Mouse (Mus musculus) macrophage (primary cell): ENCODE results near the gene Cd300ld3. TPM values are rescaled to one million over a fixed set of nuclear protein-coding genes. Genes with fewer than 3 reads are reported as not detected.

Source experiments
- H3K27ac ChIP-seq: fragments of 350-480 bp; formaldehyde crosslinking; 2 replicates; pipeline ENCODE4 v1.9.0; 2021
- H3K36me3 ChIP-seq: fragments of 350-480 bp; formaldehyde crosslinking; 2 replicates; pipeline ENCODE4 v1.9.0; 2021; ENCODE audit errors: inconsistent target
- H3K4me3 ChIP-seq: fragments of 350-480 bp; formaldehyde crosslinking; 2 replicates; pipeline ENCODE4 v1.9.0; 2021; ENCODE audit errors: inconsistent target
- H3K79me2 ChIP-seq: fragments of 350-480 bp; formaldehyde crosslinking; 2 replicates; pipeline ENCODE4 v1.9.0; 2021; ENCODE audit errors: inconsistent target
- WGBS: methylation state at CpG from one replicate; pipeline ENCODE4 v1.1.7; 2026; ENCODE audit warnings: inconsistent platforms; ENCODE audit not compliant: missing documents; 5-methylcytosine and 5-hydroxymethylcytosine counted together
- polyA plus RNA-seq: library from polyadenylated mRNA; stranded (reverse); fragments of 250-400 nt; gene quantifications from 3 replicates; pipeline ENCODE4 v1.2.4, GENCODE M21; 2018; ENCODE audit warnings: inconsistent platforms
- total RNA-seq, 78 experiments: library from RNA; depleted of rRNA; stranded (reverse); fragments of 250-400 nt; gene quantifications; 1 replicate in 9 of 78; 2 replicates in 24 of 78; 3 replicates in 43 of 78; 4 replicates in 2 of 78; pipeline ENCODE4 v1.2.4; 2018; ENCODE audit warnings: inconsistent platforms in 56 of 78

The Cd300ld3 gene
- 100 to 1,000 TPM in 5 of 26 experiments, 10 to 100 TPM in 21; 11.0 to 163 (median 62.6) TPM for total RNA-seq (2018; cell fraction: chromatin; rRNA removed)
- total RNA-seq (2018; cell fraction: cytosol; rRNA removed) = 100 to 1,000 TPM; 372 to 721 (median 507) TPM
- total RNA-seq (2018; cell fraction: nucleus; rRNA removed) = 100 to 1,000 TPM in 25 of 26 experiments, 10 to 100 TPM in 1; 38.0 to 419 (median 221) TPM
- 341 to 1,001 TPM (median 699 TPM) in 3 replicates for polyA plus RNA-seq

DNA sequence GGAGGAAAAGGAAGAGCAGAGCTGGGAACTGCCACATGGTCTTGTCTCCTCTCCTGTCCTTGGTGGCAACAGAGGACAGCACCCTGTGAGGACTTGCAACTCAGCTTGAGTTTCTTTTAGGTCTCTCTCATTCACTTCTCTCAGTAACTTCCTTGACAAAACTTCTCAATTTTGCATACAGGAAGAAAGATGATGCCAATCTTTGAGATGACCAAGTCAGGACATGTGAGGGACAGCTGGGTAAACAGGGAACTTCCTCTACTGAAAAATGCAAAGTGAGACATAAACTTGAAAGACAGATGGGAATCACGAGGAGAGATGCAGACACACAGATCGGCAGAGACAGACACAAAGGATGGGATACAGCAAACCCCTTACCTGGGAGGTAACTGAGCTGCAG lies at the start of gene Cd300ld3:
TSS of gene Cd300ld3 (minus strand) at position 151 of the 400 bp plus-strand sequence.
- WGBS = 6% methylated on average over 2 of the region's 2 CpGs

DNA sequence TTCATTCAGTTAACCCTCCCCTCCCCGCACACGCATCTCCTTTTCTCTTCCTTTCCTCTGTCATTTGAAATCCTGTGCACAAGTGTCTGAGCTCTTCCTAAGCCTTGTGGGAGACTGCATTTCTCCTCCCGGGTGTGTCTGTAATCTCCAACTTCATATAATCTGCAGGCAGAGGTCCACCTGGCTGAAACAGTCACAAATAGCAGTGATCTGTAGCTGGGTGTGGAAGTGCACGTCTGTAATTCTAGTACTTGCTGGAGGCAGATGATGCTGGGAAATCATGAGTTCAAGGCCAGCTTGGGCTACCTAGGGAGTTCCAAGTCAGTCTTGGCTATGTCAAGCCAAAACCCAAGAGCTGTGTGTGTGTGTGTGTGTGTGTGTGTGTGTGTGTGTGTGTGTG lies 43.9 kb upstream of the Cd300ld3 start:
- no peaks in the 10 kb centered on the region for H3K79me2 ChIP-seq
- no peak overlapping the region for H3K4me3 ChIP-seq
- H3K36me3 ChIP-seq = no peaks in the 10 kb centered on the region
- H3K27ac ChIP-seq = no peak overlapping the region
- WGBS = 49% methylated on average over 3 of the region's 4 CpGs

More for the DNA sequence above, at the start of gene Cd300ld3:
- Histone ChIP-seq H3K36me3 (no peaks in the 10 kb centered on the region), H3K79me2 (peaks cover 14% of the 10 kb centered on the region), H3K4me3 (peak within 1 kb of the TSS; percentile 40), H3K27ac (peak within 1 kb of the TSS; percentile 91)

DNA sequence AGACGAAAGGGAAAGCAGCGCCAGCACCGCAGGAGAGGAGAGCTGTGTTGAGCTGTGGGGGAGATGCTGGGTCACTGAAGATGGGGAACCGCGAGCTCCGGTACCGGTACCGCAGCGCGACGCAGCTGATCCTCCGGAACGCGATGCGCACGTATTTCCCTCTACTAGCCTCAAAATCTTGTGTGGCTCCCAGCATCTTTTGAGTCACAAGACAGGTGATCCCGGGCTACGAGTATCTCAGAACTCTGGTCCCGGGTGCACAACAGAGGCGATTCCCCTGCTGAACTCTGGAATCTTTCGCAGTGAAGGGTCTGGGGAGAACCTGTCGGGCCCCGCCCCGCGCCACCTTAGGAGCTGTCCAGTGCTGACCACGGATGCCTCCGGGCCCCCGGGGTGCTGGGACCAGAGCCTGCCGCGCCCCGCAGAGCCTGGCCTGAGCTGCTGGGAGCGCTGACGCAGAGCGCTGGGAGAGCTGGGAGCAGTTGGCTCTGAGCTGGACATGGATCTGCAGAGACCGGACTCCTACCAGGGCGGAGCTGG lies 43.2 kb upstream of the Cd300ld3 start, which contains the start of gene Rab37:
TSS of gene Rab37 (plus strand) at position 70 of the 540 bp plus-strand sequence.
- Histone ChIP-seq H3K79me2 (no peaks in the 10 kb centered on the region), H3K36me3 (no peaks in the 10 kb centered on the region), H3K4me3 (no peak within 1 kb of the TSS), H3K27ac (no peak within 1 kb of the TSS)
- WGBS = 3% methylated on average over 35 of the region's 36 CpGs

DNA sequence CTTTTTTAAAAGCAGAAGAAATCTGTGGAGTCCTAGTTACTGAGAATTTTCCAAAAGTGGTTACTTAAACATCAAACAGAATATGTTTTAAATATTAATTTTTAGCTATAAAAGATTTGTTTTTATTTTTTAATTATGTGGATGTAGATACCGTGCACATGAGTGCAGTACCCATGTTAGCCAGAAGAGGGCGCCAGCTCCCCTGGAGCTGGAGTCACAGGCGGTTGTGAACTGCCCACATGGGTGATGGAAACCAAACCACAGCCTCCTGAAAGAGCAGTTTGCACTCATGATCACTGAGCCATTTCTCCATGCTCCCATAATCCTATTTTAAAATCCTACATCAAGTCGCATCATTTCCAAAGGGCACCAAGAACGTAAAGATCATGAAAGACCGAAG lies 41.6 kb upstream of the Cd300ld3 start:
- H3K79me2 ChIP-seq = no peaks in the 10 kb centered on the region
- no peak overlapping the region for H3K27ac ChIP-seq
- H3K36me3 ChIP-seq = no peaks in the 10 kb centered on the region
- 71% methylated on average over 6 of the region's 6 CpGs for WGBS
- no peak overlapping the region for H3K4me3 ChIP-seq

DNA sequence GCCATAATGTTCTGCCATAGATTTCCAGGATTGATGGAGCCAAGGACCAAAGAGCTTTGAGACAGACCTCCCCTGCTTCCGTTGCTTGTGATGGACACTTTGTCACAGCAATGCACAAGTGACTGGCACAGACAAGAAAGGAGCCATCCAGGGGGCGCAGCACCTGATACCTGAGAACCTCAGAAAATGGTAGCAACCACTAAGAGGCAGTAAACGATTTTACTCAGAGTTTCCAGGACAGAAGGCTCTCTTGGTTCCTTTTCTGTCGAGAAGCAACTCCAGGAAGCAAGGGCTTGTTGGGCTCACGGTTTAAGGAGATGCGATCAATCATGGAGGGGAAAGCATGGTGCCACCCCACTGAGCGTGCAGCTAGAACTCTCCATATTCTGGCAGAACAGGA lies 38.0 kb upstream of the Cd300ld3 start:
- H3K36me3 ChIP-seq = no peaks in the 10 kb centered on the region
- no peak overlapping the region for H3K4me3 ChIP-seq
- no peak overlapping the region for H3K27ac ChIP-seq
- H3K79me2 ChIP-seq = no peaks in the 10 kb centered on the region
- WGBS = 38% methylated on average over 7 of the region's 7 CpGs

DNA sequence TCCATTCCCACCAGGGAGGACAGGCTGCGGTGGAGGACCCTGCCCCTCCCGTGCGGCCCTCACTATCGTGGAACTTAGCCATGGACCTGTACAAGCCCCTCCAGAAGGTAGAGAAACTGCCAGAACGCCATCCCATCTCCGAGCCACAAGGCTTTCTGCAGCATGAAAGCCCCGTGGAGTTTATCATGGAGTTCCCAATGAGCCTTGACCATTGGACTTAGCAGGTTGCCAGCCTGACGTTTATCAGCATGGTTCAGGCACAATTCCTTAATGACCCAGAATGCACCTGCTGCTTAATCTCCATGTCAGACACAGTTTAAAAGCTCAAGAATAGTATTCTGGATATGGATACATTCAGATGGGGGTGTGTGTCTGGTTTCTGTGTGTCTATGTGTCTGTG lies 36.9 kb upstream of the Cd300ld3 start:
- H3K79me2 ChIP-seq = no peaks in the 10 kb centered on the region
- H3K27ac ChIP-seq = no peak overlapping the region
- no peaks in the 10 kb centered on the region for H3K36me3 ChIP-seq
- WGBS = 94% methylated on average over 6 of the region's 8 CpGs
- no peak overlapping the region for H3K4me3 ChIP-seq

DNA sequence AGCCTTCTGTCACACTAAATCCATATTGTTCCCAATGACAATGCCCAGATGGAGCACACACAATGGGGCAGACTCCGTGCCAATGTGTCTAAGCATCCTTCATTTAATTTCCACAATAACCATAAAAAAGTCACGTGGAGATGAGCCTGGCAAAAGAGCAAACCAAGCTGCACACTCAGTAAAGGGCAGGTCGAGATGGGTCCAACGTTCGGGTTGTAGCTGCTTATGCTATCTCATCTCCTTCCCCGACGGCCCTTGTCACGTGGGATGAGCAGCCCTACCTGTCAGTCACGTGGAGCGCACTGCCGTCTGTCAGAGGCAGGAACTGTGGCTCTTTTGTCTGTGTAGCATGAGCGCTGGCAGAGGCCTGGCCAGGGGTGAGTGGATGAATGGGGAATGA lies 36.4 kb upstream of the Cd300ld3 start:
- Histone ChIP-seq H3K79me2 (no peaks in the 10 kb centered on the region), H3K27ac (no peak overlapping the region), H3K4me3 (no peak overlapping the region), H3K36me3 (no peaks in the 10 kb centered on the region)
- WGBS = 79% methylated on average over 12 of the region's 12 CpGs

DNA sequence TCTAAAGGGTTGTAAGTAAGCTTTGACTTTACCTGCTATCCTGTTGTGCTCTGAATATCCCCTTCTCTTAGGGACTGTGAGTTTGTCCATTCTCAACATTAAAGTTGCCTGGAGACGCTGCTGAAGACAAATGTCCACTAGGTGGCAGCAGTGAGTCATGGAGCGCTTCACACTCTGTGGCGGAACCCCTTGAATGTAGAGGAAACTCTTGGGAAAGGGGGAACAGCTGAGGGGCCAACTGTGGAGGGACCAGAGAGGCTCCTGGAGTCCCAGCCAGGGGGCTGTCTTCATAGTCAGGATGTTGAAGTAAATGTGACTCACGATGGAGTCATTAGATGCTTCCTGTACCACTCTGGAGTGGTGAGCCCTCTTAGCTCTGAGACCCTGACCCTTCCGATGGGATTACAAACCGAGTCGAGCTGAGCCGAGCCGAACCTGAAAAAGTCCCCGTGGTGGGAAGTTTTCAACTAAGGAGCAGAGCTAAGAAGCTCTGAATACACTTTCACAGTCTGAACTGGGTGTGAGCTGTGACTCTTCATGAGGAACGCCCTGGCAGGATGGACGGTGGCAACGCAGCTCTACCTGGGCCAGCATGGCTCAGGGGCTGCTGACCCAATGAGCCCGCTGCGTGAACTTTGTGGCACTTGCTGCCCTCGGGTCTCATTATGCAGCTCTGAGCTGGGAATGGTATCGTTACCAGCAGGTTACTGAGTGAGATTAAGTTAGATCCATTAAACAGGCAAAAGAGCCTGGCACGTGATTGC lies 35.3 kb upstream of the Cd300ld3 start:
- no peak overlapping the region for H3K4me3 ChIP-seq
- WGBS = 41% methylated on average over 18 of the region's 18 CpGs
- no peak overlapping the region for H3K27ac ChIP-seq
- H3K36me3 ChIP-seq = no peaks in the 10 kb centered on the region
- H3K79me2 ChIP-seq = no peaks in the 10 kb centered on the region

DNA sequence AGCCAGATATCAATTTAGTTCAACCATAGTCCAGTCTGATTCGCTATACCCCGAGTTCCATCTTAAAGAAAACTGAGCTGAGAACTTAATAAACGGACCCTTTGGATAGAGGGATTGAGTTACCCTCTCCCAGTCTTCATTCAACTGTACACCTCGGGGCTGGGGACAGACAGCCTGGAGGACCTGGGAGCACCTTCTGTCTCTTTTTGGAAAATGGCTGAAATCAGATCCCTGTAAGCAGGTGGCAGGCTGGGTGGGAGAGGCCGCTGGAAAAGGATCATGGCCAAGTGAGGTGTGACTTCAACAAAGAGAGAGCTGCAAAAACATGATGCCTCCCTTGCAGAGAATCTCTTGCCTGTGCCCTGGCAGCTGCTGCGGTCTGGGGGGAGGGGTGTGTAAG lies 34.0 kb upstream of the Cd300ld3 start:
- 74% methylated on average over 6 of the region's 6 CpGs for WGBS
- Histone ChIP-seq H3K4me3 (no peak overlapping the region), H3K36me3 (no peaks in the 10 kb centered on the region), H3K27ac (no peak overlapping the region), H3K79me2 (no peaks in the 10 kb centered on the region)

DNA sequence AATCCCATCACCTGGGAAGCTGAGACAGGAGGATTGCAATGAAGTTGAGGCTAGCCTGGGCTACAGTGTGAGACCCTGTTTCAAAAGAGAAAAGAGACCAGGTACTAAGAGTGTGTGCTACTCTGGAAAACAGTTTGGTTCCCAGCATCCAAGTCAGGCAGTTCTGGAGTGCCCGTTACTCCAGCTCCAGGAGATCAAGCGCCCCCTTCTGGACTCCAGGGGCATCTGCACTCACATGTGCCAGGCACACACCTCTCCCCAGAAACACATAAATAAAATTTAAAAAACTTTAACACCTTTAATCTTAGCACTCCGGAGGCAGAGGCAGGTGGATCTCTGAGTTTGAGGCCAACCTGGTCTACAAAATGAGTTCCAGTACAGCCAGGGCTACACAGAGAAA lies 33.2 kb upstream of the Cd300ld3 start:
- Histone ChIP-seq H3K36me3 (no peaks in the 10 kb centered on the region), H3K4me3 (no peak overlapping the region), H3K79me2 (no peaks in the 10 kb centered on the region), H3K27ac (no peak overlapping the region)
- 69% methylated on average over 3 of the region's 3 CpGs for WGBS

DNA sequence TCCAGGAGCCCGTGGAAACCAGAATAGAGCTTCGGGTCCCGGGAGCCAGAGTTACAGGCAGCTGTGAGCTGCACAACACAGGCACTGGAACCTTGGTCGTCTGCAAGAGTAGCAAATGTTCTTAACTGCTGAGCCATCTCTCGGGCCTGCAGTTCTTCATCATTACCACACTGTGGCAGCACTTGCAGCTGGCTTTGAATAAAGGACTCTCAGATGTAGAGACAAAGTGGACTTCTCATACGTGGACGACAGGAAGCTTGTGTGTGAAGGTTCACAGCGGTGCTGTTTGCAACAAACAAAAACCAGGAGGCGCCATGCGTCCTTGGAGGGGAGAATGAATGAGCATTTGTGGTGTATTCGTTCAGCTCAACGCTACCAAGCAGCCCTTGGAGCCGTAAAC lies 32.7 kb upstream of the Cd300ld3 start:
- Histone ChIP-seq H3K36me3 (no peaks in the 10 kb centered on the region), H3K79me2 (no peaks in the 10 kb centered on the region), H3K4me3 (no peak overlapping the region), H3K27ac (no peak overlapping the region)
- WGBS = 25% methylated on average over 13 of the region's 13 CpGs

DNA sequence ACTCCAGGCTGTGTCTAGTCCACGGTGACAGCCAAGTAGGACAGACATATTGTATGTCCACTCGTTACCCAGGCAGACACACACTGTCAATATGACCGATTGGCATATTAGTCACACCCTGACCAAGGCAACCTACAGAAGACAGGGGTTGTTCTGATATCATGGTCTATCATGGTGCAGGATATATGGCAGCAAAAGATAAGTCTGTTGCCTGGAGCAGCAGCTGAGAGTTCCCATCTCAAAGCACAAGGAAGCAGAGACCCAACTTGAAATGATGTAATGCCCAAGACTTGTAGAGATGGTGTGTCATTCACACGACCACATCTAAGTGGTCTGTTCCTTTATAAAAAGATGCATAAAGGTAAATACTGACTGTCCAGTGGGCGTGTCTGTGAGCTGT lies 30.5 kb upstream of the Cd300ld3 start:
- 87% methylated on average over 5 of the region's 5 CpGs for WGBS
- Histone ChIP-seq H3K36me3 (no peaks in the 10 kb centered on the region), H3K4me3 (no peak overlapping the region)

DNA sequence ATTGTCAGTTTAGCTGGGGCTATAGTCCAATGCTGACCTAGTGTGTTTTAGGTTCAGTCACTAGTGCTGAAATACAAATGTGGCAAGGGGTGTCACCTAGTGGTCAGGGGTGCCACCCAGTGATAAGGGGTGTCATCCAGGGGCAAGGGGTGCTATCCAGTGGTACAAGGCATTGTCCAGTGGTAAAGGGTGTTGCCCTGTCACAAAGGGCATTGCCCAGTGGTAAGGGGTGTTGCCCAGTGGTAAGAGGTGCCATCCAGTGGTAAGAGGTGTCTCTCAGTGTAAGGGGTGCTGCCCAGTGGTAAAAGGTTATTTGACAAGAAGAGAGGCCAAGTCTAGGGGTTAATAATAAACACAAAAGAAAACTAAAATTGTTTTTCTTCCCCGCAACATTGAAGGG lies 29.2 kb upstream of the Cd300ld3 start:
- Histone ChIP-seq H3K4me3 (no peak overlapping the region), H3K27ac (no peak overlapping the region), H3K79me2 (no peaks in the 10 kb centered on the region), H3K36me3 (no peaks in the 10 kb centered on the region)
- 100% methylated on average over 1 of the region's 1 CpGs for WGBS

More for the DNA sequence above, 30.5 kb upstream of the Cd300ld3 start:
- no peaks in the 10 kb centered on the region for H3K79me2 ChIP-seq
- H3K27ac ChIP-seq = no peak overlapping the region

DNA sequence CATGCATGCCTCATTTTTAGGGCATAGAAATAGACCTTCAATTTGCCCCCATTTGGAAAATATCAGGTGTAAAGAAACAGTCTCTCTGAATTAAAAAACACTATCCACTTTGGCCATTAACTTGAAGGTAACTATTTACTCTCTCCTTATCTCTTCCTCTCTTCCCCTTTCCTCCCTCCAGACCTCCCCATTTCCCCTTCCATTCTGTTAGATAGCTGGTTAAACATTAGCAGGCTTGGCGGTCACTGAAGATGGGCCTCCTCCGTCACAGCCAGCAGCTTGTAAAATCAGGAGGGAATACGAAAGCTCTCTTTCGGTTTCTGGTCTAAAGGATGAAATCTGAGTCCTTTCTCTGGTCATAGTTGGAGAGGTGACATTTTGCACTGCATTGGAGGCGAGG lies 27.6 kb upstream of the Cd300ld3 start:
- Histone ChIP-seq H3K4me3 (no peak overlapping the region), H3K27ac (no peak overlapping the region), H3K36me3 (no peaks in the 10 kb centered on the region), H3K79me2 (no peaks in the 10 kb centered on the region)
- 95% methylated on average over 5 of the region's 5 CpGs for WGBS

DNA sequence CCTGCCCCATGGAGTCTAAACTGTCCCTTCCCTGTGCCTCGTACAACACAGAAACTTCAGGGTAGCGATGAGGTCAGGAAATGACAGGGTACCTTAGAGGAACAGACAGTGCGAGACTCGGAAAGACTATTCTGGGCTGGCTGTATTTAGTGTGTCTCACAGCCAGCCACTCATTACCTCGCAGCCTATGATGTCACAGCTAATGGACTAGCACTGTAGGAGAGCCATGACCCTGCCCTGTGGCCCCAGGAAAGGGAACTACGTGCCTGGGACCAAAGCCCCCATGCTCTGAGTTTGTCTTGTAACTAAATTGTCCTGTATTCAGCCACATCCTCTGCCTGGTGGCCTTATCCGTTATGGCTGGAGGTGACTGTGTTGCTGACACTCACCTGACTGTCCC lies 27.2 kb upstream of the Cd300ld3 start:
- Histone ChIP-seq H3K27ac (no peak overlapping the region), H3K4me3 (no peak overlapping the region)
- WGBS = 79% methylated on average over 7 of the region's 7 CpGs

More for the DNA sequence above, 27.2 kb upstream of the Cd300ld3 start:
- Histone ChIP-seq H3K79me2 (no peaks in the 10 kb centered on the region), H3K36me3 (no peaks in the 10 kb centered on the region)
